Mouse (Mus musculus) small intestine, adult 2 months (tissue): Measurements from ENCODE around the gene 4933407L21Rik. TPM values are rescaled to one million over a fixed set of nuclear protein-coding genes. Genes with fewer than 3 reads are reported as not detected.

Experiments
- H3K27ac ChIP-seq: fragments of 200-500 bp; 2 replicates; pipeline ENCODE4 v1.5.1; 2012; ENCODE audit warnings: low read depth, low read length, control low read depth, inconsistent platforms; ENCODE audit not compliant: insufficient read depth
- H3K27me3 ChIP-seq: fragments of 200-500 bp; 2 replicates; pipeline ENCODE4 v1.6.1; 2012; ENCODE audit warnings: mild to moderate bottlenecking, moderate library complexity, low read length, inconsistent platforms; ENCODE audit not compliant: control insufficient read depth, insufficient read depth
- H3K36me3 ChIP-seq: fragments of 200-500 bp; 2 replicates; pipeline ENCODE4 v1.6.1; 2012; ENCODE audit warnings: mild to moderate bottlenecking, low read length, control low read depth, inconsistent platforms; ENCODE audit not compliant: control insufficient read depth, insufficient read depth
- H3K4me1 ChIP-seq: fragments of 200-500 bp; 2 replicates; pipeline ENCODE4 v1.6.1; 2012; ENCODE audit warnings: low read length, inconsistent platforms, mixed read lengths; ENCODE audit not compliant: control insufficient read depth, insufficient read depth, insufficient read length
- H3K4me3 ChIP-seq: fragments of 200-500 bp; 2 replicates; pipeline ENCODE4 v1.5.1; 2012; ENCODE audit warnings: low read depth, mild to moderate bottlenecking, control low read depth, inconsistent platforms, low read length, moderate library complexity
- CTCF ChIP-seq: fragments of 200-500 bp; IDR thresholded peaks from 2 replicates; pipeline ENCODE4 v1.5.1; 2012; ENCODE audit warnings: low read depth, mild to moderate bottlenecking, control low read depth, inconsistent platforms, low read length, moderate library complexity, mixed read lengths; ENCODE audit not compliant: insufficient replicate concordance, insufficient read length; ENCODE audit errors: extremely low read depth
- POLR2A ChIP-seq: fragments of 200-500 bp; IDR thresholded peaks from 2 replicates; pipeline ENCODE4 v1.6.1; 2012; ENCODE audit warnings: low read depth, mild to moderate bottlenecking, control low read depth, inconsistent platforms, low read length, moderate library complexity
- WGBS: fragments of 180-500 bp; shearing (Covaris S2); methylation state at CpG from one replicate; pipeline ENCODE4 v1.1.7; 2018; 5-methylcytosine and 5-hydroxymethylcytosine counted together
- polyA plus RNA-seq: library from polyadenylated mRNA; depleted of rRNA; stranded (reverse); fragments of >200 nt; gene quantifications from 2 replicates; pipeline ENCODE4 v1.2.3, GENCODE M21; 2012

The 4933407L21Rik gene
- polyA plus RNA-seq, 1 experiment: not detected

DNA sequence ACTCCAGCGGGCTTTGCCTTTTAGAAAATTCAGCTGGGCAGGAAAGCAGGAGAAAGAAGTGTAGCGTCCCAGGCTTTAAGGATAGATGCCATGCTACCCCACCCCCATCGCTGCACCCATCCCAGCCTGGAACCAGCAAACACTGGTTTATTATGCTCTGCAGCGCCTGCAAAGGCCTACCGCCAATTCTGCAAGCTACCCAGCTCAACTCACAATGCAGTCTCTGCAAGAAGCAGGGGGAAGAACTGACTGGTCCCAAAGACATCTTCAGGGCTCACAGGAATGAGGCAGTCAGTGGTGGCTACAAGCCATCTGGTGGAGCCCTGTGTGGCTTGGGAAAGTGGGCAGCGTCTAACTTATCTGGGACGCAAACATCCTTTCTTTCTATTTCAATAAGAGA is 6.6 kb upstream of the 4933407L21Rik start:
- Histone ChIP-seq H3K27ac (no peak overlapping the region), H3K36me3 (no peaks in the 10 kb centered on the region), H3K27me3 (no peaks in the 10 kb centered on the region), H3K4me1 (no peaks in the 10 kb centered on the region), H3K4me3 (no peak overlapping the region)
- WGBS: 84% methylated on average over 7 of the region's 7 CpGs
- TF ChIP-seq POLR2A (no peak), CTCF (no peak)

- Histone ChIP-seq H3K27ac (no peak overlapping the region), H3K36me3 (no peaks in the 10 kb centered on the region), H3K4me1 (no peaks in the 10 kb centered on the region), H3K27me3 (no peaks in the 10 kb centered on the region), H3K4me3 (no peak overlapping the region)
- WGBS: 77% methylated on average over 7 of the region's 7 CpGs
- TF ChIP-seq CTCF (no peak), POLR2A (no peak)
These were observed 6.0 kb upstream of the 4933407L21Rik start for GRCm38 (mm10) chr1:85922127-85922864.

- H3K36me3 ChIP-seq: no peaks in the 10 kb centered on the region
- H3K27me3 ChIP-seq: no peaks in the 10 kb centered on the region
- 66% methylated on average over 5 of the region's 5 CpGs for WGBS
- TF ChIP-seq CTCF (no peak), POLR2A (no peak)
- H3K4me1 ChIP-seq: no peaks in the 10 kb centered on the region
- no peak overlapping the region for H3K27ac ChIP-seq
- no peak overlapping the region for H3K4me3 ChIP-seq
These were observed 5.4 kb upstream of the 4933407L21Rik start for GRCm38 (mm10) chr1:85922865-85923211.

GRCm38 (mm10) chr1:85925183-85925582 is 3.1 kb upstream of the 4933407L21Rik start:
- Histone ChIP-seq H3K27me3 (no peaks in the 10 kb centered on the region), H3K36me3 (no peaks in the 10 kb centered on the region), H3K4me1 (no peaks in the 10 kb centered on the region), H3K4me3 (no peak overlapping the region), H3K27ac (no peak overlapping the region)
- TF ChIP-seq POLR2A (no peak), CTCF (no peak)
- 64% methylated on average over 5 of the region's 5 CpGs for WGBS

- H3K27ac ChIP-seq: no peak overlapping the region
- H3K36me3 ChIP-seq: no peaks in the 10 kb centered on the region
- no peak overlapping the region for H3K4me3 ChIP-seq
- no peaks in the 10 kb centered on the region for H3K4me1 ChIP-seq
- H3K27me3 ChIP-seq: no peaks in the 10 kb centered on the region
- TF ChIP-seq POLR2A (no peak), CTCF (no peak)
- WGBS: 65% methylated on average over 4 of the region's 4 CpGs
These were observed 394 bp downstream of the 4933407L21Rik start for GRCm38 (mm10) chr1:85928688-85929065.

- TF ChIP-seq POLR2A (no peak), CTCF (no peak)
- Histone ChIP-seq H3K4me1 (no peaks in the 10 kb centered on the region), H3K27ac (no peak overlapping the region), H3K27me3 (no peaks in the 10 kb centered on the region), H3K4me3 (no peak overlapping the region), H3K36me3 (no peaks in the 10 kb centered on the region)
- WGBS: 84% methylated on average over 6 of the region's 6 CpGs
These were observed 1.1 kb downstream of the 4933407L21Rik start for GRCm38 (mm10) chr1:85929406-85929805.

- H3K36me3 ChIP-seq: no peaks in the 10 kb centered on the region
- 88% methylated on average over 5 of the region's 5 CpGs for WGBS
- no peaks in the 10 kb centered on the region for H3K27me3 ChIP-seq
- no peak overlapping the region for H3K27ac ChIP-seq
- peaks cover 2% of the 10 kb centered on the region; the same call in 1 of the 2 replicates for H3K4me1 ChIP-seq
- TF ChIP-seq POLR2A: no peak
- no peak for TF ChIP-seq CTCF
- no peak overlapping the region for H3K4me3 ChIP-seq
These were observed 2.9 kb downstream of the 4933407L21Rik start for GRCm38 (mm10) chr1:85931170-85931569.

DNA sequence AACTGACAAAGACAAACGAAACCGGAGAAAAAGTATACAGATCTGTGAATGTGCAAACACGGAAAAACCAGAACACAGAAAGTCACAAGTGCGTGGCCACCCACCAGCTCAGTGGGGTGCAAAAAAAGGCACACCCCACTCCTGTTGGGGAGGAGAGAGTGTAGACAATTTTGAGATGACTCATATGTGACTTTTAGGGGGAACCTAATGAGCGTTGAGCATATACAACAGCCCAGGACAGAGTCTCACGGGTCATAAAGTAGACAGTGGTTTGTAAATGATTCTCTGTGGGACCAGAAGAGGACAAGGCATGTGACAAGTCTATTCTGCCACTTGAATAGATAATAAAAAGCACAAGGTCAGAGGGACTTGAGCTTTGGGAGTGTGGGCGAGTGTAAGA is 4.9 kb downstream of the 4933407L21Rik start:
- H3K4me3 ChIP-seq: no peak overlapping the region
- WGBS: 25% methylated on average over 7 of the region's 7 CpGs
- TF ChIP-seq CTCF (no peak), POLR2A (no peak)
- no peak overlapping the region for H3K27ac ChIP-seq
- H3K4me1 ChIP-seq: peaks cover 2% of the 10 kb centered on the region; the same call in 1 of the 2 replicates
- H3K36me3 ChIP-seq: no peaks in the 10 kb centered on the region
- no peaks in the 10 kb centered on the region for H3K27me3 ChIP-seq
